18 mouse cellular contexts compared by ENCODE assay signal in the genomic region with DNA sequence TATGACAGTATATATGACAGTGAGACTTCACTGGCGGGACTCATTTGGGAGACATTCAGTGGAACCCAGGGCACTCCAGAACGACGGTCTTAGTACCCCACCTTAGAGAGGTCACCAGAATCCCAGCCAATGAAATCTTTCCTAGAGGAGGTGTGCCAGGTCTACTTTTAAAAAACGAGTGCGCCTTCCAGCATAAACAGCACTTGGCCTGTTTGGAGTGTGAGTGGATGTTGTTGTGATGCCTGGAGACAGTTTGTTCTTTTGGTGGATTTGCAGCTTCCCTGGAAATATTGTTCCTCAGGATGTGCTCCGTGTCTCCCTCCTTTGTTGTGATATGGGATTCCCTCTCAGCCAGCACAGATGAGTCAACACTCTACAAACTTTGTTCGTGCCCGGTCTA.
"Had no signal": no experiment of that assay in that cellular context is flagged by ENCODE, and none has a peak within 500 bp of the region (broad histone marks: within the 10 kb centered on the region; RNA-seq: fewer than 3 reads in every experiment).

No protein-coding gene starts in this region.

- H3K27ac ChIP-seq: kidney, postnatal 0 days; left cerebral cortex, adult 2 months; liver, embryonic 13.5 days; lung, embryonic 15.5 days; midbrain, embryonic 13.5 days; neural tube, embryonic 13.5 days; stomach, embryonic 15.5 days had no signal

- H3K4me1 ChIP-seq: liver, embryonic 13.5 days had no signal

- H3K27me3 ChIP-seq: lung, embryonic 15.5 days; midbrain, embryonic 13.5 days; neural tube, embryonic 13.5 days; stomach, embryonic 15.5 days had no signal

- H3K4me3 ChIP-seq: left cerebral cortex, adult 2 months; liver, embryonic 13.5 days; lung, embryonic 15.5 days; megakaryocyte, embryonic 14.5 days; midbrain, embryonic 10.5 days; midbrain, embryonic 13.5 days; myocyte; neural tube, embryonic 13.5 days; stomach, embryonic 15.5 days had no signal

- H3K36me3 ChIP-seq: liver, embryonic 13.5 days; lung, embryonic 15.5 days; midbrain, embryonic 10.5 days; midbrain, embryonic 13.5 days; neural tube, embryonic 13.5 days; stomach, embryonic 15.5 days had no signal

- H3K9ac ChIP-seq: liver, embryonic 13.5 days; lung, embryonic 15.5 days; midbrain, embryonic 13.5 days; neural tube, embryonic 13.5 days; stomach, embryonic 15.5 days had no signal

- DNase-seq: kidney, adult 18-20 months; kidney, adult 9 months; kidney, postnatal 25 days; layer of hippocampus, postnatal 36 days; liver, embryonic 13.5 days; retina, postnatal 1 day; right cerebral cortex, postnatal 25 days; spleen, adult 18-20 months; thymus, postnatal 25 days had no signal
